Mouse (Mus musculus) spleen, postnatal 14 days (tissue): Measurements from ENCODE around the gene Ifitm6.
"Not testable (repeated sequence)": the region's sequence is repeated elsewhere in the genome, so short reads cannot be mapped to it uniquely, and the experiment has no call there.

Source experiments
- DNase-seq, 2 experiments: peaks; one replicate each; pipeline ENCODE4 v3.0.0; 2021 to 2022; ENCODE audit warnings: low spot score in 2 of 2

Ifitm6 gene

DNA sequence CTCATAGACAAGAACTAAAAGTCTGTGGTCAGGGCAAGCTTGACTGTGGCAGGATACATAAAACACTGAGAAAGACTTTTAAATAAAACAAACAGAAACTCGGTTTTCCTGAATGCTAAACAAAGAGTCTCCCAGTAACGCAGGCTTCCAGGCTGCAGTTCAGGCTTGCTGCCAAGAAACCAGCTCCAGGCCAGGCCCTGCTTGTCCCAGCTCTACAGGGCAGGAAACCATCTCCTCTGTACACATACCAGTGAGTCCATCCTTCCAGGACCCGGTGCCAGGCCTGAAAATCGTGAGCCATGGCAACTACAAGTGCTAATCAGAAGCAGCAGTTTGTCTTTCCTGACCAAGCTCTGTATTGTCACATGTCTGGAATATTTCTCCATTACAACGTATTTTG is 23.9 kb upstream of the Ifitm6 start:
- DNase-seq: peak in 1 of 2 experiments; percentile 18

- no peak for DNase-seq
Measured at GRCm38 (mm10) chr7:141040867-141041606, 23.3 kb upstream of the Ifitm6 start.

- DNase-seq: no peak
Measured at GRCm38 (mm10) chr7:141039386-141040107, 21.8 kb upstream of the Ifitm6 start.

DNA sequence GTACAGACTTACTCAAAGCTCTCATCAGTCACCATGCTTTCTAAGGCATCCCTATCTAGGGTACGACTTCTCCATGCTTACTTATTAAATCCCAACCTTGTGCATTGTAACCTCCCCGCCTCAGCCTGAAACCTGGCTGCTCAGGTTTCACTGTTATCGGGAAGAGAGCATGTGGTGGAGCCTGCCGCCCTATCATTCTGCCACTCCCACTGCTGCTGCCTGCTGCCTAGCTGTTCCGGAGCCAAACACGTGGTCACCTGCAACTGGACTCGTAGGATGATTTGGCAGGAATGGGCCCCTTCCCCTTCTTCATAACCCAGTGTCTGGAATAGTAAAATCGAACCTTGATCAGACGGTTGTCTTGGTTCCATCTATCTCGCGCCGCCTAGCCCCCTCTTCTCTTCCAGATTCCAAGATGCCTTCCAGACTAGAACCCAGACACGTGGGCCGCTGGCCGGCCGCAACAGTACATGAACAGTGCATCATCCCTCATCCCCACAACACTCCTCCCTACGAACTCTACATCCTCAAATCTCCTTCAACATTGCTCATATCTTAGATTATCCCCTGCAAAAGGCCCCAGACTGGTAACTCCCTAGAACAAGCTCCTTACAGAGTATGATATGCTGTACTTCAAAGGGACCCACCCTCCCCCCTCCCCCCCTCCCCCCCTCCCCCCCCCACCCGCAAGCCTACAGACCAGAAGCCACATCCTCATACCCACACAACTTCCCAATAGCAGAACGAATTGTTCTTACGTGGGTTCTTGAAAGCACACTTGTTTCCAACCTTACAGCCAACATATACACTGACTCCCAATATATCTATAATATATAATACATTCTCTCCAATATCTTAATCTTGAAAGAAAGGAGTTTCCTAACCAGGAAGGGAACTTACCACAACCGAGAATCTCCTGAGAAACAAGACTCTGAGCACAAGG is 20.6 kb upstream of the Ifitm6 start:
- DNase-seq: no peak

- not testable (repeated sequence) for DNase-seq
Measured at GRCm38 (mm10) chr7:141036624-141037023, 18.9 kb upstream of the Ifitm6 start.

GRCm38 (mm10) chr7:141032458-141033167 is 14.9 kb upstream of the Ifitm6 start:
- no peak for DNase-seq

- DNase-seq: no peak
Measured at GRCm38 (mm10) chr7:141030390-141030789, 12.7 kb upstream of the Ifitm6 start.

DNA sequence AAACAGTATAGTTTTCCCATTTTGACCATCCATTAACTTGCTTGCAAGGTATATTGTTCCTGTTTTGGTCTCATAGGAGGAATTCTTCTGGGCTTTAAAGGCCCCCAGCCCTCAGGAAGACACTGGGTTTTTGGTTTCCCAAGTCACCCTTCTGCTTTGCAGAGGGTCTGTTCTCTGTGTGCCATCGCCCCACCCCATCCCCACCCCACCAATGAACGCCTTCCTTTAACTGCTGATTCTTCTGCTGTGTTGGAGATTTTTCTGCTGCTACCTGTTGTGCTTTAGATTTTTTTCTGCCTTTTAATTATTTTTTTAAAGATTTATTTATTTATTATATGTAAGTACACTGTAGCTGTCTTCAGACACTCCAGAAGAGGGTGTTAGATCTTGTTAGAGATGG is 11.1 kb upstream of the Ifitm6 start, which contains the start of gene Gm17387:
Gene Gm17387, plus strand, starts transcription at position 301 of the 400 bp plus-strand sequence.
- no peak for DNase-seq

DNA sequence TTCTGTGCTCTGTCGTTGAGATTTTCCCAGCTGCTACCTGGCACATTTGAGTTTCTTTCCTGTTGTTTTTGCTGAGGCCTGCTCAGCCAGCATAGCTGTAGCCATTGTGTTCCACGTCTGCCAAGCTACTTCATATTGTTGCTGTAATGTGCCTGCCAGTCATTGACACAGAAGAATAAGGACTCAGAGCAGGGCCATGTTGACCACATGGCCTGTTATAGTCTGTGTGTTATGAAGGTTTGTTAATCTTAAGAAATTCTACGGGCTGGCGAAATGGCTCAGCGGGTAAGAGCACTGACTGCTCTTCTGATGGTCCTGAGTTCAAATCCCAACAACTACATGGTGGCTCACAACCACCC is 9.0 kb upstream of the Ifitm6 start:
- no peak for DNase-seq

GRCm38 (mm10) chr7:141026097-141026739 is 8.5 kb upstream of the Ifitm6 start:
- no peak for DNase-seq

DNA sequence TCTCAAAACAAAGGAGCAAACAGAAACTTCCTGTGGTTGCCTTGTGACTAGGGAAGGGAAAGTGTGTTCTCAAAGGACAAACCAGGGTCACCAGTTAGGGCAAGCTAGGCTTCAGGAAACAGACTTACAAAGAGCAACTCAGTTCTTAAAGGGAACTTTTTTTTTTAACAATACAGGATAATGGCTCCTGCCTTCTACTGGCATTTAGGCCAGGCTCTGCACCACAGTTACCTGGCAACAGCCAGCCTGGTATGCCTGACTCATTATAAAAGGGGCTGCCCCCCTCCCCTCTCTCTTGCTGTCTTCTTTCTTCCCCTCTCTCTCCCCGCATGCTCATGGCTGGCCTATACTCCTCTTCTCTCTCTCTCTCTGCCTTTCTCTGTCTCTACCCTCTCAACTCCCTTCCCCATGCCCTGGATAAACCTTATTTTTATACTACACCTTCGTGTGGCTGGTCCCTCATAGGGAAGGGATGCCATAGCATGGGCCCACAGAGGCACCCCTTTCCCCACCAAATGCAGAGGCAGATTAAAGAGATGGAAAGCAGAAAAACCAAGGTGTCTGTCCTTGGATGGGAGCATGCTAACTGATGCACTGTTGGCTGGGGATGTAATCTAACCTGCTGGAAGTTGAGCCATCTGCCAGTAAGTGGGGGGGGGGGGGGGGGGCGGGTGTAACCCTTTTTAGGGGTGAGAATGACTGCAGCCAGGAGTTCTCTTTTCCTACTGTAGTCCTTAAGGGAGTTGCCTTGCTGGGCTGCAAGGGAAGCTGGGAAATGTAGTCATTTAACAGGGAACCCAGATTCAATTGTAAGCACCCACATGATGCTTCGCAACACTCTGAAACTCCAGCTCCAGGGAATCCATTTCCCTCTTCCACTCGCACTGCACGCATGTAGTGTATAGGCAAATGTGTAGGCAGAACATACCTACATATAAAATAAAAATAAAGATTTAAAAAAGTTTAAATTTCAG is 7.4 kb upstream of the Ifitm6 start:
- no peak for DNase-seq

- no peak for DNase-seq
Measured at GRCm38 (mm10) chr7:141021489-141022449, 4.0 kb upstream of the Ifitm6 start.

DNA sequence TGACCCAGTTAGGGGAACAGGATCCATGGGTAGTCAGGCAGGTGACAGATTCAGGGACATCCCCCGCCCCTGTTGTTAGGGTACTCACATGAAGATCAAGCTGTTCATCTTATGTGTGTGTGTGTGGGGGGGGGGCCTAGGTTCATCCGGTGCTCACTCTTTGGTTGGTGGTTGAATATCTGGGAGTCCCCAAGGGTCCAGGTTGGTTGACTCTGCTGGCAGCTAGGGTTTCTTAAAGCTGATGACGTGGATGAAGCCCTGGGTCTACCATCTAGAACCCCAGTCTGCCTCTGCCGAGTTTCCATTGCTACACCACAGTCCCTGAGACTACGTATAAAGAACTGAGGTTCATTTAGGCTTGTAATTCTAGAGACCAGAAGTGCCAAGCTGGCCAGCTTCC is 1.3 kb upstream of the Ifitm6 start:
- DNase-seq: no peak

- no peak for DNase-seq
Measured at GRCm38 (mm10) chr7:141016707-141017697, 722 bp downstream of the Ifitm6 start.

- no peak for DNase-seq
Measured at GRCm38 (mm10) chr7:141011238-141011770, 6.4 kb downstream of the Ifitm6 start.

GRCm38 (mm10) chr7:141010593-141010992 is 7.1 kb downstream of the Ifitm6 start, which contains the start of gene Ifitm3:
Ifitm3 (minus strand) TSS chr7:141010770.
- DNase-seq: no peak

DNA sequence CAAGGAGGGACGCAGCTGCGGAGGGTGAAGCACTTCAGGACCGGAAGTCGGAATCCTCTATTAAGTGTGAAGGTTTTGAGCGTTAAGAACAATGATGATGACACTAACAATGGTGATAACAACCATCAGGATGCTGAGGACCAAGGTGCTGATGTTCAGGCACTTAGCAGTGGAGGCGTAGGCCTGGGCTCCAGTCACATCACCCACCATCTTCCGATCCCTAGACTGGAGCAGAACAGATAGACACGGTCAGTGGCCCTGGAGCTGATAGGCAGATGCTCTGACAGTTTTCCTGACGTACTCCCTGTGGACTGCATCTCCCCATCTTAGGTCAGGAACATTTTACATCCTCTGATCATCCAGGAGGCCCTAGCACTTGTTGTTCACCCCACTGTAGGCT is 8.1 kb downstream of the Ifitm6 start:
- no peak for DNase-seq
